Mouse (Mus musculus) olfactory bulb, adult 2 months (tissue): ENCODE measurements at regions not wholly inside any gene's neighbourhood (a gene's known extent, or its start where the extent isn't known, plus 50 kb on each side); places are given as distances from the start of the nearest gene placed in this dataset.

Experiments used
- CTCF ChIP-seq: fragments of 200-500 bp; IDR thresholded peaks from 2 replicates; pipeline ENCODE4 v1.5.1; 2012; ENCODE audit warnings: low read depth, mild to moderate bottlenecking, low read length, moderate library complexity; ENCODE audit not compliant: insufficient read depth
- POLR2A ChIP-seq: fragments of 200-500 bp; IDR thresholded peaks from 2 replicates; pipeline ENCODE4 v1.6.1; 2012; ENCODE audit warnings: mild to moderate bottlenecking, low read depth, low read length, moderate library complexity; ENCODE audit not compliant: insufficient read depth

DNA sequence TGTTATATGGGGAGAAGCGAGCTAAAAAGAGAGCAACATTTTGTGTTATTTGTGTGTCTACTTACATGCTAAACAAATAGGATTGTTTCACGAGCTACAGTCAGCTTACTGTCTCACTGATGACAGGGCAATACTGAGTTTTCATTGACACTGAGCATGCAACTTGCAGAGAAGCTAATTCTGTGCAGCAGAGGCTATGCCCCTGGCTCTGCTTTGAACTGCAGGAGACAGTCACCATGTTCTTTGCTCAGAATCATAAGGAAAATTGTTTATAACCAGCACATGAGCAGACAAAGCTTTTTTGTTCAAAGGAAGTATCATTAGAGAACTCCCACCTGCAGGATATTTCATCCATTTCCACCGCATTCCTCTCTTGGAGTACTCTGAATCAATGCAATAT is 280.8 kb upstream of the Gm9747 start:
- no peak for TF ChIP-seq CTCF
- no peak for TF ChIP-seq POLR2A
